Mouse (Mus musculus) kidney, adult 2 months (tissue): Measurements from ENCODE around the gene Cep55. TPM values are rescaled to one million over a fixed set of nuclear protein-coding genes. Genes with fewer than 3 reads are reported as not detected.

Source experiments
- DNase-seq: peaks from one replicate; pipeline ENCODE4 v3.0.0; 2021
- H3K27ac ChIP-seq: fragments of 200-500 bp; 2 replicates; pipeline ENCODE4 v1.5.1; 2012; ENCODE audit warnings: low read depth, low read length, control low read depth, inconsistent platforms; ENCODE audit not compliant: insufficient read depth
- H3K27me3 ChIP-seq: fragments of 200-500 bp; replicated peaks from 2 replicates; pipeline ENCODE4 v1.6.1; 2012; ENCODE audit warnings: mild to moderate bottlenecking, moderate library complexity, low read length, inconsistent platforms; ENCODE audit not compliant: control insufficient read depth, insufficient read depth
- H3K36me3 ChIP-seq: fragments of 200-500 bp; 2 replicates; pipeline ENCODE4 v1.6.1; 2012; ENCODE audit warnings: mild to moderate bottlenecking, moderate library complexity, low read length, inconsistent platforms; ENCODE audit not compliant: control insufficient read depth, insufficient read depth
- H3K4me1 ChIP-seq: fragments of 200-500 bp; 2 replicates; pipeline ENCODE4 v1.6.1; 2011; ENCODE audit warnings: low read length; ENCODE audit not compliant: control insufficient read depth, insufficient read depth
- H3K4me3 ChIP-seq: fragments of 200-500 bp; 2 replicates; pipeline ENCODE4 v1.5.1; 2011; ENCODE audit warnings: mild to moderate bottlenecking, low read depth, low read length, control low read depth; ENCODE audit not compliant: insufficient read depth
- CTCF ChIP-seq: fragments of 200-500 bp; conservative IDR thresholded peaks from 2 replicates; pipeline ENCODE4 v1.5.1; 2011; ENCODE audit warnings: low read depth, mild to moderate bottlenecking, control low read depth, low read length, moderate library complexity, mixed read lengths; ENCODE audit not compliant: insufficient read depth, insufficient read length
- POLR2A ChIP-seq: fragments of 200-500 bp; IDR thresholded peaks from one replicate; pipeline ENCODE4 v1.6.1; 2011; ENCODE audit warnings: low read depth, low read length, control low read depth
- WGBS: fragments of 180-500 bp; shearing (Covaris S2); methylation state at CpG from one replicate; pipeline ENCODE4 v1.1.7; 2018; 5-methylcytosine and 5-hydroxymethylcytosine counted together
- polyA plus RNA-seq: library from polyadenylated mRNA; depleted of rRNA; stranded (reverse); fragments of >200 nt; gene quantifications from 2 replicates; pipeline ENCODE4 v1.2.3, GENCODE M21; 2012; rRNA removed

Cep55 gene
- polyA plus RNA-seq, 1 experiment, result 0.14 TPM

GRCm38 (mm10) chr19:38107871-38108270 is 53.1 kb downstream of the Cep55 start:
- DNase-seq, result no peak
- 90% methylated on average over 4 of the region's 4 CpGs for WGBS
- H3K36me3 ChIP-seq, result no peaks in the 10 kb centered on the region
- no peaks in the 10 kb centered on the region for H3K4me1 ChIP-seq
- no peak overlapping the region for H3K4me3 ChIP-seq
- no peaks in the 10 kb centered on the region for H3K27me3 ChIP-seq
- TF ChIP-seq CTCF (no peak), POLR2A (no peak)
- H3K27ac ChIP-seq, result no peak overlapping the region

- WGBS, result 92% methylated on average over 15 of the region's 15 CpGs
- DNase-seq, result no peak
- Histone ChIP-seq H3K27ac (no peak overlapping the region), H3K27me3 (no peaks in the 10 kb centered on the region), H3K4me3 (no peak overlapping the region), H3K4me1 (no peaks in the 10 kb centered on the region), H3K36me3 (no peaks in the 10 kb centered on the region)
- TF ChIP-seq CTCF (no peak), POLR2A (no peak)
Observed at GRCm38 (mm10) chr19:38109506-38110242, 54.9 kb downstream of the Cep55 start.

- Histone ChIP-seq H3K4me1 (no peaks in the 10 kb centered on the region), H3K36me3 (no peaks in the 10 kb centered on the region), H3K27ac (no peak overlapping the region), H3K4me3 (no peak overlapping the region), H3K27me3 (no peaks in the 10 kb centered on the region)
- DNase-seq, result no peak
- 83% methylated on average over 8 of the region's 8 CpGs for WGBS
- TF ChIP-seq POLR2A (no peak), CTCF (no peak)
Observed at GRCm38 (mm10) chr19:38111056-38111455, 56.2 kb downstream of the Cep55 start.

GRCm38 (mm10) chr19:38112575-38112974 is 57.8 kb downstream of the Cep55 start:
- H3K27me3 ChIP-seq, result no peaks in the 10 kb centered on the region
- WGBS, result 50% methylated on average over 4 of the region's 4 CpGs
- no peaks in the 10 kb centered on the region for H3K36me3 ChIP-seq
- TF ChIP-seq POLR2A (no peak), CTCF (no peak)
- H3K27ac ChIP-seq, result no peak overlapping the region
- no peaks in the 10 kb centered on the region for H3K4me1 ChIP-seq
- no peak for DNase-seq
- no peak overlapping the region for H3K4me3 ChIP-seq

GRCm38 (mm10) chr19:38114834-38115491 is 60.2 kb downstream of the Cep55 start:
- H3K27ac ChIP-seq, result no peak overlapping the region
- TF ChIP-seq CTCF, result no peak
- H3K36me3 ChIP-seq, result no peaks in the 10 kb centered on the region
- no peak overlapping the region for H3K4me3 ChIP-seq
- no peaks in the 10 kb centered on the region for H3K27me3 ChIP-seq
- DNase-seq, result no peak
- 89% methylated on average over 7 of the region's 7 CpGs for WGBS
- no peaks in the 10 kb centered on the region for H3K4me1 ChIP-seq

DNA sequence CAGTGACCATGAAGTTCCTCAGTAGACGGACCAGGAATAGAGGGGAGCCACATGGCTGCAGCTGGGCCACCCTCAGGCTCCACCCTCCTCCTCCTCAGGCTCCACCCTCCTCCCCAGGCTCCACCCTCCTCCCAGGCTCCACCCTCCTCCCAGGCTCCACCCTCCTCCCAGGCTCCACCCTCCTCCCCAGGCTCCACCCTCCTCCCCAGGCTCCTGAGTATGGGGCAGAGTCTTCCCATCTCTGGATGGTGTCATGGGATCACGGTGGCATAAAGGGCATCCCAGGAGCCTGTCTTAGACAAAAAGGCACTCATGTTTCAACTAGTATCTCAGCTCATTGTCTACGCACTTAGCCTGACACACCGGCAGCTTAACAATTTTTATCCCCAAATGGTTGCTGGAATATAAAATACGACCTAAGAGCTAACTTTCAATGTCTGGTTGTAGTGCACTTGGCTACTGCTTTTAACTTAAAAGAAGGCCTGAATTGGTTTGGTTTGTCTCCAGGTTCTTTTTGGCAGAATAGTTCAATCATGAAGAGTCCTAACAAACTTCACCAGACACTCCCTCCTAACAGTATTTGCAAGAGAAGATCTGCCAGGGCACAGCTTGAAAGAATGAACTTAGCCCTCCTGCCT is 65.4 kb downstream of the Cep55 start:
- Histone ChIP-seq H3K4me3 (no peak overlapping the region), H3K36me3 (no peaks in the 10 kb centered on the region), H3K27me3 (no peaks in the 10 kb centered on the region), H3K4me1 (no peaks in the 10 kb centered on the region), H3K27ac (no peak overlapping the region)
- DNase-seq, result no peak
- no peak for TF ChIP-seq POLR2A
- no peak for TF ChIP-seq CTCF
- 85% methylated on average over 5 of the region's 5 CpGs for WGBS

DNA sequence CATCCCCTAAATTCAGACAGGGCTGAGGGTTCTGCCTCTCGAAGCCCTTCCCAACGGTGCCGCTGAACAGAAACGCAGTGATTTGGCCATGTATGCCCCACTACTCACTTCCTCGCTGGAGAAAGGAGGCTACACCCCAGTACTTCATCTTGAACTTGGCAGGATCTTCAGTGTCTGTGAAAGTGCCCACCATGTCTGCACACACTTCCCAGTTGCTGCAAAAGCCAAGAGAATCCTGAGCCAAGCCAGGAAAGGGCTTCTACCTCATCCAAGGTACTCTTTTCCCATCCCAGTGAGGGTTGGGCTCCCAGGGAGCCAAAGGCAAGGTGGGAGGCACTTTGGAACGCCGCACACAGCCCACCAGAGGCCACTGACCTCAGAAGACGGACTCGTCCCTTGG is 69.1 kb downstream of the Cep55 start:
- 34% methylated on average over 9 of the region's 9 CpGs for WGBS
- Histone ChIP-seq H3K27ac (no peak overlapping the region), H3K27me3 (no peaks in the 10 kb centered on the region), H3K4me3 (no peak overlapping the region), H3K36me3 (no peaks in the 10 kb centered on the region), H3K4me1 (no peaks in the 10 kb centered on the region)
- TF ChIP-seq POLR2A (no peak), CTCF (no peak)
- DNase-seq, result no peak

Other genes with a start within 250 kb of the Cep55 start
- 24.2 and 27.5 TPM in 2 replicates for gene Myof, start 11.4 kb upstream of the Cep55 start, polyA plus RNA-seq
- gene Ffar4, start 42.1 kb downstream of the Cep55 start, polyA plus RNA-seq, result 1.8 and 2.2 TPM in 2 replicates
- 17.6 and 23.6 TPM in 2 replicates for gene Rbp4, start 70.3 kb downstream of the Cep55 start, polyA plus RNA-seq
- not detected in 2 replicates for gene Pde6c, start 77.8 kb downstream of the Cep55 start, polyA plus RNA-seq
- gene Fra10ac1, start 169.1 kb downstream of the Cep55 start, polyA plus RNA-seq, result 4.0 and 4.8 TPM in 2 replicates
- gene Lgi1, start 209.5 kb downstream of the Cep55 start, polyA plus RNA-seq, result 0.10 and 0.28 TPM in 2 replicates